In the genomic region with DNA sequence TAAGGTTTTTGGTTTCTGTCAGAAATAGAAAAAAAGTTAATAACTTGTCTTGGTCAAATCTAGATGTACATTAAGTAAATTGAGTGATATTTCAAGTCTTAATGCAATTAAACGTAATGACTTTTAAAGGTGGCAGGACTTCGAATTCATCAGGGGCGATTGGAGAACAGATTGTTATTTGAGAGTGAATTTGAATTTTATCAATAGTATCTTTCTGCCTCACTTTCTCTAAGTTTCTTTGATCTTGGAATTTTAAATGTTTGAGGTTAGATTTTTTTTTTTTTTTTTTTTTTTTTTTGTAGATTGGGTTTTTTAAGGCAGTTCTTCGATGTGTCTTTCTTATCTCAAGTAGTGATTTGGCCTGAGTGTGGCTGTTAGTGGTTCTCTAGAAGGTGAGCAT, we compare ENCODE assay signal across 9 mouse cellular contexts. TPM values are rescaled to one million over a fixed set of nuclear protein-coding genes. Genes with fewer than 3 reads are reported as not detected.
A peak's percentile ranks its signal among the peaks of the same experiment; 100 is the strongest.
DNase-seq lines count a peak whose midpoint lies in the region; ATAC-seq lines count a peak whose summit lies in the region.
"Had no signal": no experiment of that assay in that cellular context is flagged by ENCODE, and none has a peak within 500 bp of the region (broad histone marks: within the 10 kb centered on the region; RNA-seq: fewer than 3 reads in every experiment).

No protein-coding gene starts in this region.

- peaks cover 47% of the 10 kb centered on the region for H3K36me3 ChIP-seq in erythroblast, embryonic 14.5 days (ENCODE audit: control insufficient read depth)
- peaks cover 11% of the 10 kb centered on the region for H3K36me3 ChIP-seq in neural tube, embryonic 11.5 days (ENCODE audit: control insufficient read depth, insufficient read depth, low read length)
- H3K36me3 ChIP-seq in liver, embryonic 15.5 days (replicated peaks): peaks cover 47% of the 10 kb centered on the region

- no peaks in the 10 kb centered on the region for H3K9me3 ChIP-seq in erythroblast, embryonic 14.5 days (ENCODE audit: control insufficient read depth, low read length)
- H3K9me3 ChIP-seq in neural tube, embryonic 11.5 days (ENCODE audit: control insufficient read depth, low read length): no peaks in the 10 kb centered on the region
- no peaks in the 10 kb centered on the region for H3K9me3 ChIP-seq in liver, embryonic 15.5 days (replicated peaks)

- 84% methylated on average over 4 of the region's 4 CpGs for WGBS in neural tube, embryonic 11.5 days
- 57% methylated on average over 4 of the region's 4 CpGs for WGBS in liver, embryonic 15.5 days (ENCODE audit: insufficient replicate concordance)

- DNase-seq in neural tube, embryonic 11.5 days (ENCODE audit: low spot score): no peak
- DNase-seq in neural tube, embryonic 10.5 days (ENCODE audit: extremely low spot score, low spot score): no peak
- no peak for DNase-seq in thymus, postnatal 14 days
- DNase-seq in urinary bladder, postnatal 14 days (ENCODE audit: low spot score): no peak
- no peak for DNase-seq in left cerebral cortex, adult 9 months (ENCODE audit: low spot score in 2 of 2)

- H3K9ac ChIP-seq in neural tube, embryonic 11.5 days (ENCODE audit: low read length): no peak overlapping the region
- no peak overlapping the region for H3K9ac ChIP-seq in liver, embryonic 15.5 days

- peak overlapping the region; percentile 68 for H3K4me2 ChIP-seq in neural tube, embryonic 11.5 days (ENCODE audit: low read depth)
- H3K4me2 ChIP-seq in liver, embryonic 15.5 days: peak overlapping the region; percentile 87

- H3K4me1 ChIP-seq in erythroblast, embryonic 14.5 days (ENCODE audit: control insufficient read depth): peaks cover 43% of the 10 kb centered on the region
- H3K4me1 ChIP-seq in neural tube, embryonic 11.5 days (ENCODE audit: control insufficient read depth, insufficient read depth, low read length): peaks cover 11% of the 10 kb centered on the region; the same call in 1 of the 2 replicates
- peaks cover 41% of the 10 kb centered on the region for H3K4me1 ChIP-seq in liver, embryonic 15.5 days (replicated peaks)

- peak overlapping the region; percentile 100 for H3K4me3 ChIP-seq in erythroblast, embryonic 14.5 days (replicated peaks)
- H3K4me3 ChIP-seq in neural tube, embryonic 11.5 days (ENCODE audit: low read depth, low read length): peak overlapping the region; percentile 100; the same call in 1 of the 2 replicates
- peak overlapping the region; percentile 100 for H3K4me3 ChIP-seq in liver, embryonic 15.5 days (replicated peaks)

- H3K27me3 ChIP-seq in erythroblast, embryonic 14.5 days (ENCODE audit: control insufficient read depth): no peaks in the 10 kb centered on the region
- H3K27me3 ChIP-seq in neural tube, embryonic 11.5 days (ENCODE audit: control insufficient read depth, insufficient read depth, low read length): no peaks in the 10 kb centered on the region
- no peaks in the 10 kb centered on the region for H3K27me3 ChIP-seq in liver, embryonic 15.5 days

- no peak for ATAC-seq in erythroblast, adult 5-6 weeks (replicated peaks; ENCODE audit: low FRiP score, poor library complexity, severe bottlenecking)
- ATAC-seq in neural tube, embryonic 11.5 days (ENCODE audit: insufficient read depth, low FRiP score, low TSS enrichment): no peak
- no peak for ATAC-seq in liver, embryonic 15.5 days (ENCODE audit: insufficient read depth)

- H3K27ac ChIP-seq in neural tube, embryonic 11.5 days (ENCODE audit: low read depth, low read length): no peak overlapping the region
- H3K27ac ChIP-seq in liver, embryonic 15.5 days (replicated peaks): no peak overlapping the region

RNA-seq across cellular contexts. Expression of a gene that starts 2.0 kb away (rescaled TPM):
- polyA plus RNA-seq in erythroblast, embryonic 14.5 days (2012): 1.2 and 1.7 TPM in 2 replicates
- 53.1 and 53.8 TPM in 2 replicates for total RNA-seq in erythroblast, adult 5-6 weeks (2015; ENCODE audit: low replicate concordance)
- 109 and 114 TPM in 2 replicates for total RNA-seq in erythroblast, adult 5-6 weeks (2017; ENCODE audit: low replicate concordance)
- polyA plus RNA-seq in neural tube, embryonic 11.5 days (2014; fragmentation: Nextera tagmentation; extraction: Ambion mirVana): 11.6 and 11.9 TPM in 2 replicates
- 6.1 and 6.6 TPM in 2 replicates for polyA plus RNA-seq in liver, embryonic 15.5 days (2015; fragmentation: Nextera tagmentation; extraction: Ambion mirVana)

RNA-seq across cellular contexts. Expression of a gene that starts 45.0 kb away (rescaled TPM):
- not detected in 2 replicates for polyA plus RNA-seq in erythroblast, embryonic 14.5 days (2012)
- not detected in 2 replicates for total RNA-seq in erythroblast, adult 5-6 weeks (2015; ENCODE audit: low replicate concordance)
- total RNA-seq in erythroblast, adult 5-6 weeks (2017; ENCODE audit: low replicate concordance): not detected in 2 replicates
- not detected in 2 replicates for polyA plus RNA-seq in neural tube, embryonic 11.5 days (2014; fragmentation: Nextera tagmentation; extraction: Ambion mirVana)
- polyA plus RNA-seq in liver, embryonic 15.5 days (2015; fragmentation: Nextera tagmentation; extraction: Ambion mirVana): 0.13 TPM in 1 of 2 replicates, not detected in the other
- total RNA-seq: layer of hippocampus, postnatal 14 days had no signal
